Mouse (Mus musculus) forebrain, embryonic 11.5 days (tissue): ENCODE data around the gene Krtap15. TPM values are rescaled to one million over a fixed set of nuclear protein-coding genes. Genes with fewer than 3 reads are reported as not detected.

Experiments used
- ATAC-seq: fragments of 200-750 bp; cut with Nextera tagmentation; replicated peaks from 2 replicates; pipeline ENCODE4 v1.8.0; 2017; ENCODE audit warnings: moderate TSS enrichment; ENCODE audit not compliant: low FRiP score
- DNase-seq: peaks from one replicate; pipeline ENCODE4 v3.0.0-alpha.2; 2017; ENCODE audit warnings: low spot score
- H3K27ac ChIP-seq: fragments of 300-500 bp; sonication (generic); 2 replicates; pipeline ENCODE4 v1.5.1; 2014; ENCODE audit warnings: low read depth, low read length
- H3K27me3 ChIP-seq: fragments of 300-500 bp; sonication (generic); 2 replicates; pipeline ENCODE4 v1.6.1; 2014; ENCODE audit warnings: mild to moderate bottlenecking, low read length, mixed read lengths; ENCODE audit not compliant: control insufficient read depth, insufficient read depth
- H3K36me3 ChIP-seq: fragments of 300-500 bp; sonication (generic); 2 replicates; pipeline ENCODE4 v1.6.1; 2014; ENCODE audit warnings: mild to moderate bottlenecking, low read length, moderate library complexity, mixed read lengths; ENCODE audit not compliant: control insufficient read depth, insufficient read depth
- H3K4me1 ChIP-seq: fragments of 300-500 bp; sonication (generic); replicated peaks from 2 replicates; pipeline ENCODE4 v1.6.1; 2014; ENCODE audit warnings: low read length, mixed read lengths; ENCODE audit not compliant: control insufficient read depth, insufficient read depth
- H3K4me2 ChIP-seq: fragments of 300-500 bp; sonication (generic); 2 replicates; pipeline ENCODE4 v1.6.1; 2014; ENCODE audit warnings: low read depth, mild to moderate bottlenecking, low read length, moderate library complexity, mixed read lengths; ENCODE audit not compliant: severe bottlenecking
- H3K4me3 ChIP-seq: fragments of 300-500 bp; sonication (generic); 2 replicates; pipeline ENCODE4 v1.5.1; 2014; ENCODE audit warnings: low read depth, low read length
- H3K9ac ChIP-seq: fragments of 300-500 bp; sonication (generic); 2 replicates; pipeline ENCODE4 v1.6.1; 2014; ENCODE audit warnings: low read length
- H3K9me3 ChIP-seq: fragments of 300-500 bp; sonication (generic); 2 replicates; pipeline ENCODE4 v1.6.1; 2016; ENCODE audit warnings: low read length, mixed read lengths; ENCODE audit not compliant: control insufficient read depth
- WGBS: fragments of 180-500 bp; shearing (Covaris S2); extraction: QIAGEN DNeasy Blood & Tissue Kit; methylation state at CpG from one replicate; pipeline ENCODE4 v1.1.7; 2014; 5-methylcytosine and 5-hydroxymethylcytosine counted together
- polyA plus RNA-seq: library from polyadenylated mRNA; unstranded; fragments of >200 nt; fragmentation: Nextera tagmentation; extraction: Ambion mirVana; gene quantifications from 2 replicates; pipeline ENCODE4 v1.2.1, GENCODE M21; 2014

Gene Krtap15
- polyA plus RNA-seq, 1 experiment from 2014 or later = not detected

DNA sequence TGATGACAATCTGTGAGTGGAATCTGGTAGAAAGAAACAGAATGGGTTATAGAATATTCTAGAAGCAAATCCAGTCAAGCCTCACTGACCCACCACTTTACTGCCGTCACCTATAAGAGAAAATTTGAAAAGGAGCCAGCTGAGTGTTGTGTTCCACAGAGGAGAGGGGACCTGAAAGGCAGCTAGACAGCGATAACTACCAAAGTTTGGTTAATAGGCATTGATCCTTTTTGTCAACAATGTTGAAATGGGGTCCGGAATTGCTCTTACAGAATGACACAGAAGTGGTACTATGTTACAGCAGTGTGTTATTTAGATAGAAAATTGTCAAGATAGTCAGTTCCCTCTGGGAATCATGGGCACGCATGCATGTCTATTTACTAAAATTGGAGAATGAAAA, 28.5 kb downstream of the Krtap15 start:
- Histone ChIP-seq H3K4me3 (no peak overlapping the region), H3K9ac (no peak overlapping the region), H3K4me1 (no peaks in the 10 kb centered on the region), H3K27me3 (no peaks in the 10 kb centered on the region), H3K9me3 (no peaks in the 10 kb centered on the region), H3K27ac (no peak overlapping the region), H3K4me2 (no peak overlapping the region), H3K36me3 (no peaks in the 10 kb centered on the region)
- ATAC-seq = no peak
- DNase-seq = no peak
- WGBS = 94% methylated on average over 4 of the region's 4 CpGs

DNA sequence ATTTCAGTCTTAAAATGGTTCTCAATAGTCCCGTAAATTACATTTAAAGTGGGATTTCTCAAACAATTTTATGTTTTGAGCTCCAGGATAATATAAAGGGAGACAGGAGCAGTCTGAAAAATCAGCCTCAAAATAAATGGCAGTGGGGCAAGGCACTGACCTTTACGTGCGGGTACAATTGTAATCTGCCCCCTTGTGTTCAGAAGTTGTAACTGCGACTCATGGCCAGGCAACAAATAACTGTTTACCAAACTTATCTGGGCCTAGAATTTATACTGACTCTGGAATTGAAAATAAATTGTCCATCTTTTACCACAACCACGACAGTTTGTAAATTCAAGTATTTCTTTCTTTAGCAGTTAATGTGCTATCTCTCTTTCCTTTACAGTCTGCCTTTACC, 31.4 kb downstream of the Krtap15 start:
- WGBS = 11% methylated on average over 5 of the region's 5 CpGs
- Histone ChIP-seq H3K36me3 (no peaks in the 10 kb centered on the region), H3K9me3 (no peaks in the 10 kb centered on the region), H3K4me1 (no peaks in the 10 kb centered on the region), H3K4me3 (no peak overlapping the region), H3K9ac (no peak overlapping the region), H3K4me2 (no peak overlapping the region), H3K27ac (no peak overlapping the region), H3K27me3 (no peaks in the 10 kb centered on the region)
- no peak for ATAC-seq
- no peak for DNase-seq

GRCm38 (mm10) chr16:88864887-88865407, 44.9 kb downstream of the Krtap15 start:
- Histone ChIP-seq H3K9ac (no peak overlapping the region), H3K4me3 (no peak overlapping the region), H3K27me3 (no peaks in the 10 kb centered on the region), H3K4me2 (no peak overlapping the region), H3K9me3 (no peaks in the 10 kb centered on the region), H3K4me1 (no peaks in the 10 kb centered on the region), H3K27ac (no peak overlapping the region), H3K36me3 (no peaks in the 10 kb centered on the region)
- DNase-seq = no peak
- WGBS = 90% methylated on average over 4 of the region's 4 CpGs
- ATAC-seq = no peak

DNA sequence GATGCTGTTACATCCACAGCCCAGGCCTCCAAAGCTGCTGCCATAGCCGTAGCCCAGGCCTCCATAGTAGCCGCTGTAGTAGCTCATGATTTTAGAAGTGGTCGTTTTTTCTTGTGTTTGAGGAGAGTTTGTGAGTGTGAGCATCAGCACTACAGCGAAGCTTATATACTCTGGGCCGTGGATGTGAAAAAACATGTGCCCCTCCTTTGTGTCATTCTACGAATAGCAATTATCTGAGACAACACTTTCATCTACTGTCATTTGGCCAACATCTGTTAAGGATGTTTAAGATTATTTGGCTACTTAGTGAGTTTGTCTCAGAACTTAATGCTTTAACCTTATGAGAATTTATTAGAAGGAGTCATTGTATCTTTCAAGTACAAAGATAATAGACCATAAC, 49.3 kb downstream of the Krtap15 start, which contains the start of gene Krtap19-1:
Krtap19-1 (minus strand) TSS at position 101 of the 400 bp plus-strand sequence.
- no peak within 1 kb of the TSS for H3K9ac ChIP-seq
- H3K4me3 ChIP-seq = no peak within 1 kb of the TSS
- WGBS = 89% methylated on average over 6 of the region's 6 CpGs
- no peak within 1 kb of the TSS for H3K4me2 ChIP-seq
- no peak for ATAC-seq
- DNase-seq = no peak
- H3K27ac ChIP-seq = no peak within 1 kb of the TSS
- no peaks in the 10 kb centered on the region for H3K9me3 ChIP-seq
- H3K4me1 ChIP-seq = no peaks in the 10 kb centered on the region
- no peaks in the 10 kb centered on the region for H3K36me3 ChIP-seq
- H3K27me3 ChIP-seq = no peaks in the 10 kb centered on the region

DNA sequence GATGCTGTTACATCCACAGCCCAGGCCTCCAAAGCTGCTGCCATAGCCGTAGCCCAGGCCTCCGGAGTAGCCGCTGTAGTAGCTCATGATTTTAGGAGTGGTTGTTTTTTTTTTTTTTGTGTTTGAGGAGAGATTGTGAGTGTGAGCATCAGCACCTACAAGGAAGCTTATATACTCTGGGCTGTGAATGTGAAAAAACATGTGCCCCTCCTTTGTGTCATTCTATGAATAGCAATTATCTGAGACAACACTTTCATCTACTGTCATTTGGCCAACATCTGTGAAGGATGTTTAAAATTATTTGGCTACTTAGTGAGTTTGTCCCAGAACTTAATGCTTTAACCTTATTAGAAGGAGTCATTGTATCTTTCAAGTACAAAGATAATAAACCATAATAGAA, 54.2 kb downstream of the Krtap15 start, which contains the start of gene Krtap19-2:
Krtap19-2 (minus strand) TSS at position 101 of the 400 bp plus-strand sequence.
- 97% methylated on average over 3 of the region's 3 CpGs for WGBS

GRCm38 (mm10) chr16:88877938-88878337, 57.9 kb downstream of the Krtap15 start, which contains the start of gene Krtap19-3:
Gene Krtap19-3, minus strand, starts transcription at chr16:88878038.
- H3K4me1 ChIP-seq = no peaks in the 10 kb centered on the region
- WGBS = 93% methylated on average over 2 of the region's 2 CpGs
- no peak within 1 kb of the TSS for H3K4me3 ChIP-seq
- H3K27ac ChIP-seq = no peak within 1 kb of the TSS
- H3K27me3 ChIP-seq = no peaks in the 10 kb centered on the region
- H3K9ac ChIP-seq = no peak within 1 kb of the TSS
- no peak within 1 kb of the TSS for H3K4me2 ChIP-seq
- ATAC-seq = no peak
- no peak for DNase-seq
- no peaks in the 10 kb centered on the region for H3K9me3 ChIP-seq
- H3K36me3 ChIP-seq = no peaks in the 10 kb centered on the region

More for the DNA sequence above, 54.2 kb downstream of the Krtap15 start, which contains the start of gene Krtap19-2:
- DNase-seq (no peak), ATAC-seq (no peak)
- no peak within 1 kb of the TSS for H3K4me3 ChIP-seq
- H3K9ac ChIP-seq = no peak within 1 kb of the TSS
- no peaks in the 10 kb centered on the region for H3K27me3 ChIP-seq
- H3K9me3 ChIP-seq = no peaks in the 10 kb centered on the region
- no peak within 1 kb of the TSS for H3K27ac ChIP-seq
- no peaks in the 10 kb centered on the region for H3K36me3 ChIP-seq
- H3K4me2 ChIP-seq = no peak within 1 kb of the TSS
- H3K4me1 ChIP-seq = no peaks in the 10 kb centered on the region

Other genes with a start within 250 kb of the Krtap15 start
- not detected in 2 replicates for gene Krtap24-1, start 207.9 kb upstream of the Krtap15 start, polyA plus RNA-seq
- not detected in 2 replicates for gene 2310079G19Rik, start 192.5 kb upstream of the Krtap15 start, polyA plus RNA-seq
- gene Krtap26-1, start 172.4 kb upstream of the Krtap15 start, polyA plus RNA-seq = not detected in 2 replicates
- not detected in 2 replicates for gene Krtap27-1, start 148.5 kb upstream of the Krtap15 start, polyA plus RNA-seq
- gene 2310061N02Rik, start 112.3 kb upstream of the Krtap15 start, polyA plus RNA-seq = not detected in 2 replicates
- not detected in 2 replicates for gene Krtap13-1, start 91.4 kb upstream of the Krtap15 start, polyA plus RNA-seq
- gene Krtap13, start 68.6 kb upstream of the Krtap15 start, polyA plus RNA-seq = not detected in 2 replicates
- not detected in 2 replicates for gene 2310034C09Rik, start 61.4 kb upstream of the Krtap15 start, polyA plus RNA-seq
- gene 2310057N15Rik, start 46.0 kb upstream of the Krtap15 start, polyA plus RNA-seq = not detected in 2 replicates
- not detected in 2 replicates for gene Gm5965, start 42.3 kb upstream of the Krtap15 start, polyA plus RNA-seq
- not detected in 2 replicates for gene Gm20741, start 8.0 kb upstream of the Krtap15 start, polyA plus RNA-seq
- not detected in 2 replicates for gene Krtap14, start 5.9 kb downstream of the Krtap15 start, polyA plus RNA-seq
- not detected in 2 replicates for gene Krtap19-1, start 49.2 kb downstream of the Krtap15 start, polyA plus RNA-seq
- gene Krtap19-2, start 54.1 kb downstream of the Krtap15 start, polyA plus RNA-seq = not detected in 2 replicates
- gene Krtap19-3, start 57.8 kb downstream of the Krtap15 start, polyA plus RNA-seq = not detected in 2 replicates
- not detected in 2 replicates for gene Krtap19-4, start 64.9 kb downstream of the Krtap15 start, polyA plus RNA-seq
- not detected in 2 replicates for gene Krtap19-5, start 76.2 kb downstream of the Krtap15 start, polyA plus RNA-seq
- not detected in 2 replicates for gene Krtap19-9b, start 112.0 kb downstream of the Krtap15 start, polyA plus RNA-seq
- gene Krtap16-3, start 142.7 kb downstream of the Krtap15 start, polyA plus RNA-seq = not detected in 2 replicates
- gene Krtap22-2, start 190.5 kb downstream of the Krtap15 start, polyA plus RNA-seq = not detected in 2 replicates
- gene Gm10229, start 195.1 kb downstream of the Krtap15 start, polyA plus RNA-seq = not detected in 2 replicates
- not detected in 2 replicates for gene Krtap6-1, start 211.5 kb downstream of the Krtap15 start, polyA plus RNA-seq
- not detected in 2 replicates for gene Gm10228, start 221.3 kb downstream of the Krtap15 start, polyA plus RNA-seq
- not detected in 2 replicates for gene Krtap6-5, start 227.7 kb downstream of the Krtap15 start, polyA plus RNA-seq
- gene 1110025L11Rik, start 243.8 kb downstream of the Krtap15 start, polyA plus RNA-seq = not detected in 2 replicates